Mouse (Mus musculus) mouse embryonic stem cell (cell line): ENCODE measurements around the gene Nox4.

Experiments
- in situ Hi-C, 2 experiments: fragments of 300-500 bp; cut with MboI; formaldehyde crosslinking; loops; 1 replicate in 1 of 2; 3 replicates in 1 of 2; pipeline ENCODE4 v1.14.3; 2019 to 2020; ENCODE audit warnings: low sequenced_read_pairs in 2 of 2, low pct_unique_long_range_greater_than_20kb in 1 of 2, mixed read lengths in 1 of 2; ENCODE audit not compliant: unreplicated experiment in 1 of 2

The Nox4 gene

GRCm38 (mm10) chr7:87245856-87246579 is at the start of gene Nox4:
Nox4 (plus strand) TSS chr7:87246096.
- in situ Hi-C loops = no loop called here

GRCm38 (mm10) chr7:87204751-87205150 is 41.1 kb upstream of the Nox4 start:
- in situ Hi-C loops = no loop called here

- in situ Hi-C loops = no loop called here
Observed at GRCm38 (mm10) chr7:87221712-87222111, 24.2 kb upstream of the Nox4 start.

GRCm38 (mm10) chr7:87222751-87223150 is 23.1 kb upstream of the Nox4 start:
- in situ Hi-C loops = no loop called here

GRCm38 (mm10) chr7:87225617-87226016 is 20.3 kb upstream of the Nox4 start:
- in situ Hi-C loops = no loop called here

GRCm38 (mm10) chr7:87227051-87227948 is 18.6 kb upstream of the Nox4 start:
- in situ Hi-C loops = no loop called here

GRCm38 (mm10) chr7:87229502-87229901 is 16.4 kb upstream of the Nox4 start:
- in situ Hi-C loops = no loop called here

GRCm38 (mm10) chr7:87241139-87241538 is 4.8 kb upstream of the Nox4 start:
- in situ Hi-C loops = no loop called here

- in situ Hi-C loops = no loop called here
Observed at GRCm38 (mm10) chr7:87246580-87246934, 661 bp downstream of the Nox4 start.

GRCm38 (mm10) chr7:87246940-87247339 is 1.0 kb downstream of the Nox4 start:
- in situ Hi-C loops = no loop called here

GRCm38 (mm10) chr7:87247926-87248325 is 2.0 kb downstream of the Nox4 start:
- in situ Hi-C loops = no loop called here

GRCm38 (mm10) chr7:87252071-87252470 is 6.2 kb downstream of the Nox4 start:
- in situ Hi-C loops = no loop called here

GRCm38 (mm10) chr7:87277225-87277624 is 31.3 kb downstream of the Nox4 start:
- in situ Hi-C loops = no loop called here

GRCm38 (mm10) chr7:87303726-87304315 is 57.9 kb downstream of the Nox4 start:
- in situ Hi-C loops = no loop called here

- in situ Hi-C loops = no loop called here
Observed at GRCm38 (mm10) chr7:87321571-87321970, 75.7 kb downstream of the Nox4 start.

- in situ Hi-C loops = no loop called here
Observed at GRCm38 (mm10) chr7:87322085-87322484, 76.2 kb downstream of the Nox4 start.

GRCm38 (mm10) chr7:87330782-87331558 is 85.1 kb downstream of the Nox4 start:
- in situ Hi-C loops = no loop called here

GRCm38 (mm10) chr7:87345598-87345997 is 99.7 kb downstream of the Nox4 start:
- in situ Hi-C loops = no loop called here

GRCm38 (mm10) chr7:87352818-87353217 is 106.9 kb downstream of the Nox4 start:
- in situ Hi-C loops = no loop called here
